Comparison of ENCODE assay signal across 9 mouse cellular contexts in the genomic region with DNA sequence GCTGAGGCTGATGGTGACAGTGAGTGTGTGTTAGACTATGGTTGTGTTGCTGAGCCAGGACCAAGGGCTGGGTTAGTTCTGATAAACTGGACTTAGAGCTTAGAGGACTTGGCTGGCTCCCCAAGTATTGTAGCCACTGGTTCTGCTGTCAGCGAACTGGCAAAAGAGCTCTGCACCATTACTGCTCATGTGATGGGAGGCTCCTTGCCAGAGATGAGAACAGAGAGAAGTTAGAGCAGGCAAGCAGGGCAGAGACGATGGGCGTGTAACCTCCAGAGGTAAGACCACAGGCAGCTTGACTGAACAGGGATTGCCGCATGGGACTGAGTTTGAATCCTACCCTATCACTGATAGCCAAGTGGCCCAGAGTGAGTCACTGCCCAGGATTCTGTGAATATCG. TPM values are rescaled to one million over a fixed set of nuclear protein-coding genes. Genes with fewer than 3 reads are reported as not detected.
DNase-seq lines count a peak whose midpoint lies in the region; ATAC-seq and TF ChIP-seq lines count a peak whose summit lies in the region.
"Had no signal": no experiment of that assay in that cellular context is flagged by ENCODE, and none has a peak within 500 bp of the region (broad histone marks: within the 10 kb centered on the region; RNA-seq: fewer than 3 reads in every experiment).

No protein-coding gene starts in this region.

- H3K4me2 ChIP-seq in limb, embryonic 12.5 days, result no peak overlapping the region

- no peak for ATAC-seq in limb, embryonic 12.5 days (ENCODE audit: insufficient number of reproducible peaks, insufficient read depth, low FRiP score, low TSS enrichment, low read depth)

- TF ChIP-seq CTCF in heart, adult 2 months (IDR thresholded peaks at IDR 0.05), result no peak

- H3K4me3 ChIP-seq in heart, adult 2 months, result no peak overlapping the region
- H3K4me3 ChIP-seq in limb, embryonic 12.5 days (replicated peaks), result no peak overlapping the region
- no peak overlapping the region for H3K4me3 ChIP-seq in limb, embryonic 10.5 days
- H3K4me3 ChIP-seq in embryonic facial prominence, embryonic 10.5 days, result no peak overlapping the region

- no peaks in the 10 kb centered on the region for H3K9me3 ChIP-seq in limb, embryonic 12.5 days
- no peaks in the 10 kb centered on the region for H3K9me3 ChIP-seq in limb, embryonic 10.5 days (replicated peaks)
- no peaks in the 10 kb centered on the region for H3K9me3 ChIP-seq in embryonic facial prominence, embryonic 10.5 days

- 0 out of 2 replicates have a peak, but pooled peaks have one; percentile 53 for TF ChIP-seq EP300 in heart, adult 2 months (IDR thresholded peaks at IDR 0.05; ENCODE audit: insufficient read depth, low read depth, low read length)

- TF ChIP-seq POLR2A in heart, adult 2 months (IDR thresholded peaks at IDR 0.05; ENCODE audit: insufficient read depth, low read depth, low read length), result no peak

- intact Hi-C loops in heart, adult 2 months (cut with DNase I), result loop anchor here (5.0 kb wide), 1 partner anchor 49 kb away; the partner anchor contains the start of gene 2510009E07Rik
- intact Hi-C loops in heart, postnatal 14 days (cut with DNase I), result loop anchor here (5.0 kb wide), 1 partner anchor 49 kb away; the partner anchor contains the start of gene 2510009E07Rik

- H3K9ac ChIP-seq in heart, adult 2 months (ENCODE audit: low read depth, low read length), result no peak overlapping the region
- H3K9ac ChIP-seq in limb, embryonic 12.5 days (replicated peaks), result no peak overlapping the region
- H3K9ac ChIP-seq: forebrain, postnatal 0 days had no signal

- H3K79me2 ChIP-seq in heart, adult 2 months (replicated peaks; ENCODE audit: control insufficient read depth, insufficient read depth, low read length), result no peaks in the 10 kb centered on the region

- H3K36me3 ChIP-seq in heart, adult 2 months (ENCODE audit: control insufficient read depth, insufficient read depth, low read length), result no peaks in the 10 kb centered on the region
- no peaks in the 10 kb centered on the region for H3K36me3 ChIP-seq in limb, embryonic 12.5 days
- H3K36me3 ChIP-seq in limb, embryonic 10.5 days, result peaks cover 6% of the 10 kb centered on the region; the same call in 1 of the 2 replicates
- no peaks in the 10 kb centered on the region; the same call in 1 of the 2 replicates for H3K36me3 ChIP-seq in embryonic facial prominence, embryonic 10.5 days (replicated peaks)

- H3K4me1 ChIP-seq in heart, adult 2 months (ENCODE audit: control insufficient read depth, insufficient read depth, low read length), result peaks cover 37% of the 10 kb centered on the region
- H3K4me1 ChIP-seq in limb, embryonic 12.5 days (replicated peaks), result peaks cover 11% of the 10 kb centered on the region
- peaks cover 25% of the 10 kb centered on the region for H3K4me1 ChIP-seq in limb, embryonic 10.5 days
- peaks cover 29% of the 10 kb centered on the region for H3K4me1 ChIP-seq in embryonic facial prominence, embryonic 10.5 days

- peak overlapping the region; percentile 76 for H3K27ac ChIP-seq in heart, adult 2 months
- H3K27ac ChIP-seq in limb, embryonic 12.5 days, result 0 out of 2 replicates have a peak overlapping the region, but pooled peaks have one; percentile 23
- H3K27ac ChIP-seq in limb, embryonic 10.5 days, result no peak overlapping the region
- H3K27ac ChIP-seq in embryonic facial prominence, embryonic 10.5 days (replicated peaks), result 0 out of 2 replicates have a peak overlapping the region, but pooled peaks have one; percentile 15

- H3K27me3 ChIP-seq in heart, adult 2 months (ENCODE audit: control insufficient read depth, insufficient read depth, low read length), result no peaks in the 10 kb centered on the region
- no peaks in the 10 kb centered on the region for H3K27me3 ChIP-seq in limb, embryonic 12.5 days
- no peaks in the 10 kb centered on the region for H3K27me3 ChIP-seq in limb, embryonic 10.5 days (ENCODE audit: low read depth, poor library complexity, severe bottlenecking)
- no peaks in the 10 kb centered on the region for H3K27me3 ChIP-seq in embryonic facial prominence, embryonic 10.5 days (replicated peaks; ENCODE audit: low read depth, poor library complexity, severe bottlenecking)

- WGBS in heart, adult 2 months, result 53% methylated on average over 5 of the region's 5 CpGs
- WGBS in limb, embryonic 12.5 days, result 93% methylated on average over 5 of the region's 5 CpGs
- 93% methylated on average over 5 of the region's 5 CpGs for WGBS in limb, embryonic 10.5 days
- 94% methylated on average over 5 of the region's 5 CpGs for WGBS in embryonic facial prominence, embryonic 10.5 days

- peak; percentile 48 to 64 for DNase-seq in heart, adult 2 months
- DNase-seq in heart, postnatal 4 days, result no peak
- no peak for DNase-seq in limb, embryonic 10.5 days (ENCODE audit: low spot score)
- no peak for DNase-seq in embryonic facial prominence, embryonic 10.5 days (ENCODE audit: low spot score)
- DNase-seq in heart, postnatal 14 days, result peak; percentile 35 to 44
- no peak for DNase-seq in right cerebral cortex, postnatal 10 days (ENCODE audit: low spot score in 2 of 2)
- no peak for DNase-seq in right cerebral cortex, postnatal 4 days

RNA-seq across cellular contexts. Expression of gene 2510009E07Rik, which starts 51.6 kb away (rescaled TPM):
- 10 to 100 TPM; 23.8 to 25.2 TPM for total RNA-seq in heart, adult 2 months (2021)
- polyA plus RNA-seq in heart, adult 2 months (2012; rRNA removed), result 10.9 and 20.3 TPM in 2 replicates
- total RNA-seq in heart, postnatal 4 days (2021), result 10 to 100 TPM; 44.7 to 45.0 TPM
- 16.6 and 17.6 TPM in 2 replicates for polyA plus RNA-seq in limb, embryonic 12.5 days (2016; fragmentation: Nextera tagmentation; extraction: Ambion mirVana)
- 4.7 and 7.3 TPM in 2 replicates for polyA plus RNA-seq in limb, embryonic 10.5 days (2016; fragmentation: Nextera tagmentation; extraction: Ambion mirVana)
- polyA plus RNA-seq in embryonic facial prominence, embryonic 10.5 days (2016; fragmentation: Nextera tagmentation; extraction: Ambion mirVana), result 12.7 and 14.2 TPM in 2 replicates
- 10 to 100 TPM; 29.0 to 31.1 TPM for total RNA-seq in heart, postnatal 14 days (2021)

Comparison
In these comparisons a context has a peak if more than half of its experiments do, and no peak if none do; other contexts are left out.
1. DNase-seq: peak in heart, adult 2 months (2 of 2) and heart, postnatal 14 days (2 of 2); none in heart, postnatal 4 days (single experiment), limb, embryonic 10.5 days (single experiment), embryonic facial prominence, embryonic 10.5 days (single experiment), right cerebral cortex, postnatal 10 days (0 of 2) and right cerebral cortex, postnatal 4 days (single experiment).